ENCODE assay signal across 8 mouse cellular contexts in the genomic region with DNA sequence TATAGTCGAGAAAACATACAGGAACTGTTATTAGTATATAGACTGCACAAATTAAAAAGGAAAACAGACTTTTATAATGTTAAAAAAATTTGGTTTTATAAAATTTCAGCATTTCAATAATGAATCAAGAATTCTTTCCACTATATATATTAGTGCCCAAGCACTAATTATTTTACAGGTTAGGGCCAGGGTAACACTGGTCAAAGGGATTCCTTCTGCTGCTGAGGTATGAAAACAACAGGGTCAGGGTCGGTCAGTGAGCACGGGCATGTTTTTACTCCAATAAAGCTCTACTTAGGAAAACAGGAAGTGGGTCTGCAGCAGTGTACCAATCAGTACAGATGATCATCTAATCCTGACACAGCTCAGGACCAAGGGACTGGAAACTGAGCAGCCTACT.
"Had no signal": no experiment of that assay in that cellular context is flagged by ENCODE, and none has a peak within 500 bp of the region (broad histone marks: within the 10 kb centered on the region; RNA-seq: fewer than 3 reads in every experiment).

No protein-coding gene starts in this region.

- DNase-seq: lung, adult 18-20 months; lung, embryonic 14.5 days; lung, postnatal 10 days; lung, postnatal 4 days; right cerebral cortex, postnatal 14 days; thymus, adult 18-20 months; thymus, postnatal 14 days; thymus, postnatal 36 days had no signal
